Mouse (Mus musculus): ENCODE data around the gene Nmral1. TPM values are rescaled to one million over a fixed set of nuclear protein-coding genes. Genes with fewer than 3 reads are reported as not detected.

Nmral1 gene
- 12.3 TPM for polyA plus RNA-seq (2017; shearing (Covaris generic))

DNA sequence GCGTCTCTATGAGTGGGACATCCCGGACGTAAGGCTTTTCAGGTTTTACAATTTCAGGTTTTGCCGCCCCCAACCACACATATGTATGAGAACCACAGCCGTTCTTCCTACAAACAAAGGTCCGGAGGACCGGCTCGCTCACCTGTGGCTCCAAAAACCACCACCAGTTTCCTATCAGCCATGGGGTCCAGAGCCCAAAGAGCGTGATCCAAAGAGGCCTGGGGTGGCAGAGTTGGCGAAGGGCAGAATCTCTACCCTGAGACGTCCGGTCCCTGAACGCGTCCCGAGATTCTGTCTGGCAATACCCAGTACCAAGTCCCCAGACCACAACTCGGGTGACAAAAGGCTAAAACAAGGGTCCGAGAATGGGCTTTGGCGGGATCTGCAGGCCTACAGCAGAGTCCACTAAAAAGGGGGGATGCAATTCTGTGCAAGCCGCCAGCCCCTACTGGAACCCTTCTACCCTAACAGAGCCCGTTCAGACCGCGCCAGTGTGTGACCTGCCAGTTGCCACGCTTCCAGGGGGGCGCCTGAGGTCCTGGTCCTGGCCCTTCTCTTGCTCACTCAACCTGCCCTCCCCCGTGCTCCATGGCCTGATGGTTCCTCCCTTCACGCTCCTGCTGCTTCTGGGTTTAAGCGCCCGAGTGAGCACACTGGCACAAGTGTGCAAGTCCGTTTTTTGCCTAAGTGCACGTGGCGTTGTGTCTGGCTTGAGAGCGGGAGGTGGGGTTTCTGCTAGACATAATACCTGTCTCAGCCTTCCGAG is at the start of gene Nmral1:
Gene Nmral1, minus strand, starts transcription at position 604 of the 766 bp plus-strand sequence.

DNA sequence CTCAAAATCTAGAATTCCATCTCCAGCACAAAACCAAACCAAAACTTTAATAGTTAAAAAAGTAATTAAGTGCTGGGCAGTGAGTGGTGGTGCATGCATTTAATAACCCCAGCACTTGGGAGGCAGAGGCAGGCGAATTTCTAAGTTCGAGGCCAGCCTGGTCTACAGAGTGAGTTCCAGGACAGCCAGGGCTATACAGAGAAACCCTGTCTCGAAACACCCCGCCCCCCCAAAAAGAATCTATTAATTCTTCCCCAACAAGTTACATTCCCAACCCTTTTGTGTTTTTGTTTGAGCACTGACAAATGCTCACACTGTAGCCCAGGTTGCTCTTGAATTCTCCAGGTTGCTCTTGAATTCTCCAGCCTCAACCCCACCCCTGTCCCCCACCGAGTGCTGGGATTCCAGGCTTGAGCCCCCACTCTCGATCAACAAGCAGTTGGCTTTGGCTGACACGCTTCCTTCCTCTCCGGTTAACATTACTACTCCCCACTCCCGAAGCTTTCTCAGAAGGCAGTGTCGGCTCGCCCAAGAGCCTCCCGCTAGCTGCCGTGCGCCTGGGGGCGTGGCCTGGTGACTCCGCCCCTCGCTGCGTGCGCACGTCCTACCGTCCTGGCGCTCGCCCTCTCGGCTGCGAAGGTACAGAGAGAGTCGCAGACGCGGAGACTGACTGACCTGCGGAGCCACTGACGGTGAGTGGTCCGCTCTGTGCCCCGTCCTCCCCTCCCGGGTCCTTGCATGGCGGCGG is 6.8 kb upstream of the Nmral1 start, which contains the start of gene Hmox2:
Gene Hmox2, plus strand, starts transcription at position 582 of the 748 bp plus-strand sequence.

DNA sequence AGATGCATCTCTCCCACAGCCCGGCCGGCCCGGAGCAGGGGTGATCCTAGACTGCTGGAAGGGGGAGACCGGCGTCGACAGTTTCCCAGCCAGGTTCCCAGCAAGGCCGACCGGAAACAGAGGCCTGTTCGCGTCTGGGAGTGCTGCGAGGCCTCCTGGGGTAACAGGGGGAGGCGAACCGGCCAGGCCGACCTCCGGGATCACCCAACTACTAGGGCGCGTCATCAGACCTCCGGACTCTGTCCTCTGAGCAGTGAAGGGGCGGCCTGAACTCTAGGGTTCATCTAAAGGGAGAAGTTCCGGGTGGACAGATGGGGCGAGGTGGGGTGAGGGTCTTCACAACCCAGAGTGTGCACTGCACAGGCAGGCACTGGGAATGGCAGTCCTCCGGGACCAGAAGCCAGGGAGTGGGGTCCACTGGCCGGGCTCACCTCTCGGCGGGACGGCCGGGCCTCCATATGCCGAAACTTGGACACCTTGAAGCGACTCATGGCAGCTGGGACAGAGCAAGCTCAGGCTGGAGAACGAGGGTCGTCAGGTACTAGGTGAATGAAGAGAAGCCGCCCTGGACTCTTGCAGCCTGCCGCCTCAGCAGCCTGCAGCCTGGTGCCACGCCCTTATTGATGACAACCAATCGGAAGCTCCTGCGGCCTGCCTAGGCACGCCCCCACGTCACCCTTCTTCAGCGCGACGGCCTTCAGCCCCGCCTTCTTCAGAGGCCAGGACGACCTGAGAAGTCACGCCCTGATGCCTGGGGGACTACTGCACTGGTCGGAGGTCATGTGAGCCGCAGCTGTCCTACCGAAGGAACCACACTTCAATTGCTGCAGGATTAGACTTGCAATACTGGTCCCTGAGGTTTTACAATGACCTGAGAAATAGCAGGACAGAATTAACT is 39.8 kb downstream of the Nmral1 start, which contains the start of gene Coro7:
Gene Coro7, minus strand, starts transcription at position 657 of the 898 bp plus-strand sequence.

Other genes with a start within 250 kb of the Nmral1 start
- gene Srl, start 177.5 kb downstream of the Nmral1 start, polyA plus RNA-seq (2017; shearing (Covaris generic)) = 0.59 TPM
- 3.4 TPM for gene Tfap4, start 159.5 kb downstream of the Nmral1 start, polyA plus RNA-seq (2017; shearing (Covaris generic))
- gene Glis2, start 124.6 kb downstream of the Nmral1 start, polyA plus RNA-seq (2017; shearing (Covaris generic)) = 0.62 TPM
- gene Pam16, start 94.4 kb downstream of the Nmral1 start, polyA plus RNA-seq (2017; shearing (Covaris generic)) = 12.5 TPM
- gene Vasn, start 79.4 kb downstream of the Nmral1 start, polyA plus RNA-seq (2017; shearing (Covaris generic)) = 1.5 TPM
- 59.4 TPM for gene Dnaja3, start 79.4 kb downstream of the Nmral1 start, polyA plus RNA-seq (2017; shearing (Covaris generic))
- 163 TPM for gene Coro7, start 39.6 kb downstream of the Nmral1 start, polyA plus RNA-seq (2017; shearing (Covaris generic))
- 105 TPM for gene Hmox2, start 7.0 kb upstream of the Nmral1 start, polyA plus RNA-seq (2017; shearing (Covaris generic))
- gene Cdip1, start 70.9 kb upstream of the Nmral1 start, polyA plus RNA-seq (2017; shearing (Covaris generic)) = 42.4 TPM
- 0.53 TPM for gene 4930562C15Rik, start 116.1 kb upstream of the Nmral1 start, polyA plus RNA-seq (2017; shearing (Covaris generic))
- gene Ubald1, start 161.0 kb upstream of the Nmral1 start, polyA plus RNA-seq (2017; shearing (Covaris generic)) = 52.3 TPM
- 66.5 TPM for gene Mgrn1, start 166.9 kb upstream of the Nmral1 start, polyA plus RNA-seq (2017; shearing (Covaris generic))
- gene Nudt16l1, start 219.4 kb upstream of the Nmral1 start, polyA plus RNA-seq (2017; shearing (Covaris generic)) = 164 TPM
- 80.4 TPM for gene Anks3, start 244.8 kb upstream of the Nmral1 start, polyA plus RNA-seq (2017; shearing (Covaris generic))

All from activated CD4-positive, CD25-positive, alpha-beta regulatory T cell, adult 9 weeks (primary cell).